Mouse (Mus musculus) bone marrow, adult 2 months (tissue): Measurements from ENCODE around the gene Gm47841.

Experiments
- CTCF ChIP-seq: fragments of 200-500 bp; IDR thresholded peaks from 2 replicates; pipeline ENCODE4 v1.5.1; 2011; ENCODE audit warnings: low read length, control low read depth; ENCODE audit not compliant: control insufficient read depth, insufficient read depth
- POLR2A ChIP-seq: fragments of 200-500 bp; IDR thresholded peaks from 2 replicates; pipeline ENCODE4 v1.6.1; 2011; ENCODE audit warnings: low read depth, mild to moderate bottlenecking, control low read depth, low read length, borderline replicate concordance; ENCODE audit not compliant: control insufficient read depth

DNA sequence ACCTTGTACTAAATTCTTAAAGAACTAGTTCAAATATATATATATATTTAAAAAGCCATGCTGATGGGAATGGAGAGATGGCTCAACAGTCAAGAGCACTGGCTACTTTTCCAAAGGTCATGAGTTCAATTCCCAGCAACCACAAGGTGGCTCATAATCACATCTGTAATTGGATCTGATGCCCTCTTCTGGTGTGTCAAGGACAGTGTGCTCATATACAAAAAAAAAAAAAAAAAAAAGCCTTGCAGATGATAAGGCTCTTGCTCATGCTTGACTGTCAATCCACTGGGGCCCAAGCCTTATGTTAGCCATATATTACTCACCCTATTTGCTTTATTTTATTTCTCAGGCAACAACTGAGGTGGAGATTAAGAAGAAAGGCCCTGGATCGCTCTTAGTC lies 45.5 kb downstream of the Gm47841 start:
- TF ChIP-seq CTCF = no peak
- TF ChIP-seq POLR2A = no peak
